Mouse (Mus musculus): ENCODE measurements at regions not wholly inside any gene's neighbourhood (a gene's known extent, or its start where the extent isn't known, plus 50 kb on each side); places are given as distances from the start of the nearest gene placed in this dataset.

GRCm38 (mm10) chr14:72371702-72372277 lies 119.8 kb downstream of the Gm9195 start:
- 13% methylated on average over 10 of the region's 10 CpGs for WGBS
- no peaks in the 10 kb centered on the region for H3K9me3 ChIP-seq
- H3K4me3 ChIP-seq: no peak overlapping the region
- H3K4me2 ChIP-seq: no peak overlapping the region
- no peaks in the 10 kb centered on the region; the same call in 1 of the 2 replicates for H3K4me1 ChIP-seq (replicated peaks)
- no peak overlapping the region for H3K9ac ChIP-seq
- H3K27ac ChIP-seq (replicated peaks): no peak overlapping the region
- H3K27me3 ChIP-seq: no peaks in the 10 kb centered on the region
- H3K36me3 ChIP-seq: no peaks in the 10 kb centered on the region
- peak; percentile 26; the same call in 1 of the 2 replicates for ATAC-seq (ENCODE audit: low read depth)

DNA sequence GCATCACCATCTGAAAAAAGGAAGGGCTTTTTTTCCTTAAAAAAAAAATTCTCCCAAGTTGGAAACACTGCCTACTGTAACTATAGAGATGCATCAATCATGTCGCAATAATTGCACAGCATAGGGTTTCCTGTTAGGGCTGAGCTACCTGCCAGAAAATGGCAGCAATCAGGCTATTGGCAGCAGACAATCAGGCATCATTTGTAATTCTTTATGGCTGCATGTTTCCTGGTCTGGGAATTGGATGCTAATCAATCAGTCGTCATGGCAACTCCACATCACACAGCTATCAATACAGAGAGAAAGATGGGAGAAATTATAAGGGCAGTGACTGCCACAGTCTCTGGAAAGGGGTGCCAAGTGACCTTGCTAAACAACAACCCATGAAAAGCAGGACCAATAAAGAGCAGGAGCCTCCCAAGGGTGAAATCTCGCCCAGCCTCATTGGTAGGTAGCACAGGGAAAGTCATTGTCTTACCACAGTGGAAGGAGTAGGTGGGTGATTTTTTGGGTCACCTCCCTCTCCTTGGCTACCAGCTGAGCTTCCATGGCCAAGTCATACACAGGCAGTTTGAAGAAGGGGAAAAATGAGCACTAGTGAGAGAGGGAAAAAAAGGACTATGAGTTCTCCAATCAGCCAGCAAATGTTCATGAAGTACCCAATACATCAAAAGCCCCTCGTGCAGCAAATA lies 130.7 kb downstream of the Gm9195 start:
- H3K4me2 ChIP-seq: no peak overlapping the region
- H3K27ac ChIP-seq (replicated peaks): no peak overlapping the region
- no peaks in the 10 kb centered on the region for H3K36me3 ChIP-seq
- H3K9ac ChIP-seq: no peak overlapping the region
- H3K9me3 ChIP-seq: no peaks in the 10 kb centered on the region
- no peaks in the 10 kb centered on the region for H3K27me3 ChIP-seq
- 0 out of 2 replicates have a peak, but pooled peaks have one; percentile 23 for ATAC-seq (ENCODE audit: low read depth)
- WGBS: 68% methylated on average over 4 of the region's 4 CpGs
- peaks cover 13% of the 10 kb centered on the region for H3K4me1 ChIP-seq (replicated peaks)
- H3K4me3 ChIP-seq: no peak overlapping the region

DNA sequence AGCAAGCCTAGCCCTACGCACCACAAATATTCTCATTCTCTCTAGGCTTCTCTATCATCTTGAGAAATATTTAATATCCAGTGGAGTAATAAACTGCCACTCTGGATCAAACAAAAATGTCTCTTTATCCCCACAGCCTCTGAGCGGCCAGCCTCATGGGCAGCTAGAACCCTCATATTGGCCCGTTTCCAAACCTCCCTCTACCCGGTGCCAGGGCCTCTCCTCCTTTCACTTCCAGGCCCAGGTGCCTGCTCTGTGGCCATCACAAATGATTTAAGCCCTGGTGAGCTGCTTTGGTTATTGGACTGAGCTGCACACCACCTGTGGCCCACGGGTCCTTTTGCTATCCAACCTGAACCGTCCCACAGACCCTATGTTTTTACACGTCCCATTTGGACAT lies 131.5 kb downstream of the Gm9195 start:
- ATAC-seq (ENCODE audit: low read depth): no peak
- H3K4me3 ChIP-seq: no peak overlapping the region

GRCm38 (mm10) chr14:72357915-72358314 lies 133.7 kb downstream of the Gm9195 start:
- H3K27ac ChIP-seq (replicated peaks): no peak overlapping the region
- H3K4me3 ChIP-seq: no peak overlapping the region
- no peaks in the 10 kb centered on the region for H3K27me3 ChIP-seq
- no peak overlapping the region for H3K9ac ChIP-seq
- no peaks in the 10 kb centered on the region for H3K36me3 ChIP-seq
- no peak for ATAC-seq (ENCODE audit: low read depth)
- no peaks in the 10 kb centered on the region for H3K9me3 ChIP-seq
- 83% methylated on average over 3 of the region's 3 CpGs for WGBS
- H3K4me1 ChIP-seq (replicated peaks): peaks cover 13% of the 10 kb centered on the region
- no peak overlapping the region for H3K4me2 ChIP-seq

More for the DNA sequence above, 131.5 kb downstream of the Gm9195 start:
- WGBS: 81% methylated on average over 7 of the region's 7 CpGs
- Histone ChIP-seq H3K27ac (replicated peaks) (no peak overlapping the region), H3K9ac (no peak overlapping the region), H3K4me2 (no peak overlapping the region), H3K9me3 (no peaks in the 10 kb centered on the region), H3K27me3 (no peaks in the 10 kb centered on the region), H3K4me1 (replicated peaks) (peaks cover 13% of the 10 kb centered on the region), H3K36me3 (no peaks in the 10 kb centered on the region)

DNA sequence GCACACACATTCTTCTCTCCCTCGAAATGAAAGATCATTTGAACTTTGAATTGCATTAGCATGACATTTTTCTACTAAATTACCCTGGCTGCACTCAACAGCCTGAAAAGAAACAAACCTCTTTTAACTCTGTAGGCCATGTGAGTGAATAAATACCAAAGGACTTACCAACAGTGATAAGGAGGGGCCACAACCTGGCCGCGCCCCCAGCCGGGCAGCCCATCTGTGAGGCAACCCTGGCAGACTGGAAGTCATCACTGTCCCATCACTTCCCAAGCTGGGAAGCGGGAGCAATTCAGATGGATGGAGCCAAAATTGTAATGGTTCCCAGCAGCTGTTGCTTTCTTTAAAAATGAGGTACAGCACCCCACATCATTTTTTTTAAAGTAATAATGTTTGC lies 149.5 kb downstream of the Gm9195 start:
- Histone ChIP-seq H3K4me3 (no peak overlapping the region), H3K4me2 (no peak overlapping the region), H3K27me3 (no peaks in the 10 kb centered on the region), H3K9ac (no peak overlapping the region), H3K4me1 (replicated peaks) (peaks cover 8% of the 10 kb centered on the region; the same call in 1 of the 2 replicates), H3K36me3 (no peaks in the 10 kb centered on the region), H3K9me3 (no peaks in the 10 kb centered on the region), H3K27ac (replicated peaks) (no peak overlapping the region)
- ATAC-seq (ENCODE audit: low read depth): no peak
- 58% methylated on average over 5 of the region's 5 CpGs for WGBS

- H3K36me3 ChIP-seq: no peaks in the 10 kb centered on the region
- no peaks in the 10 kb centered on the region for H3K27me3 ChIP-seq
- no peak overlapping the region for H3K27ac ChIP-seq (replicated peaks)
- no peaks in the 10 kb centered on the region for H3K9me3 ChIP-seq
- 71% methylated on average over 14 of the region's 14 CpGs for WGBS
- H3K4me3 ChIP-seq: no peak overlapping the region
- no peak overlapping the region for H3K4me2 ChIP-seq
- no peak for ATAC-seq (ENCODE audit: low read depth)
- no peak overlapping the region for H3K9ac ChIP-seq
- peaks cover 8% of the 10 kb centered on the region; the same call in 1 of the 2 replicates for H3K4me1 ChIP-seq (replicated peaks)
Observed at GRCm38 (mm10) chr14:72341590-72342154, 150.0 kb downstream of the Gm9195 start.

GRCm38 (mm10) chr14:72338046-72338445 lies 153.6 kb downstream of the Gm9195 start:
- H3K36me3 ChIP-seq: no peaks in the 10 kb centered on the region
- peaks cover 8% of the 10 kb centered on the region; the same call in 1 of the 2 replicates for H3K4me1 ChIP-seq (replicated peaks)
- no peaks in the 10 kb centered on the region for H3K9me3 ChIP-seq
- H3K27me3 ChIP-seq: no peaks in the 10 kb centered on the region
- no peak overlapping the region for H3K27ac ChIP-seq (replicated peaks)
- no peak overlapping the region for H3K4me3 ChIP-seq
- ATAC-seq (ENCODE audit: low read depth): no peak
- WGBS: 84% methylated on average over 1 of the region's 1 CpGs
- no peak overlapping the region for H3K4me2 ChIP-seq
- H3K9ac ChIP-seq: no peak overlapping the region

GRCm38 (mm10) chr14:72303856-72304255 lies 187.8 kb downstream of the Gm9195 start:
- Histone ChIP-seq H3K27me3 (no peaks in the 10 kb centered on the region), H3K4me2 (no peak overlapping the region), H3K4me1 (replicated peaks) (no peaks in the 10 kb centered on the region), H3K9ac (no peak overlapping the region), H3K4me3 (no peak overlapping the region), H3K27ac (replicated peaks) (no peak overlapping the region), H3K36me3 (no peaks in the 10 kb centered on the region), H3K9me3 (no peaks in the 10 kb centered on the region)
- no peak for ATAC-seq (ENCODE audit: low read depth)

DNA sequence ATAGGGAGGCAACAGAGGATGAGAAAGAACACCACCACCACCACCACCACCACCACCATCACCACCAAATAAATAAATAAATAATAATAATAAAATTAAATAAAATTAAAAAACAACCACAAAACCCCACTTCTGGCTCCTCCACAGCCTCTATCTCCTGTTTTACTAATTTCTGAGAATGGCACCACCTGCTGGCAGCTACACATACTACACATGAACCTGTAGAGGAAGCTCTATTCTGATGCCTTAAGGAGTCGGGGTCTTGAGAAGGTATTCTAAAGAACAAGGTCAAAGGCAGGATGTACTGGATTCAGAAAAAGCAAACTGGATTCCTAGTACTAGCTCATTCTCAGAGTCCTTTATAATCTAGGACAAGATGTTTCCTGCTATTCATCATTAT lies 191.6 kb downstream of the Gm9195 start:
- no peaks in the 10 kb centered on the region for H3K9me3 ChIP-seq
- WGBS: 77% methylated on average over 1 of the region's 1 CpGs
- no peak overlapping the region for H3K9ac ChIP-seq
- ATAC-seq (ENCODE audit: low read depth): no peak
- H3K4me3 ChIP-seq: no peak overlapping the region
- no peak overlapping the region for H3K4me2 ChIP-seq
- no peak overlapping the region for H3K27ac ChIP-seq (replicated peaks)
- no peaks in the 10 kb centered on the region for H3K36me3 ChIP-seq
- no peaks in the 10 kb centered on the region for H3K27me3 ChIP-seq
- peaks cover 11% of the 10 kb centered on the region for H3K4me1 ChIP-seq (replicated peaks)

GRCm38 (mm10) chr14:72294631-72295030 lies 197.0 kb downstream of the Gm9195 start:
- no peaks in the 10 kb centered on the region for H3K36me3 ChIP-seq
- H3K27me3 ChIP-seq: no peaks in the 10 kb centered on the region
- peak overlapping the region; percentile 33 for H3K4me2 ChIP-seq
- H3K4me3 ChIP-seq: no peak overlapping the region
- no peak overlapping the region for H3K9ac ChIP-seq
- H3K4me1 ChIP-seq (replicated peaks): peaks cover 19% of the 10 kb centered on the region
- WGBS: 29% methylated on average over 6 of the region's 6 CpGs
- no peak for ATAC-seq (ENCODE audit: low read depth)
- H3K27ac ChIP-seq (replicated peaks): no peak overlapping the region
- no peaks in the 10 kb centered on the region for H3K9me3 ChIP-seq

- Histone ChIP-seq H3K9me3 (no peaks in the 10 kb centered on the region), H3K4me2 (no peak overlapping the region), H3K36me3 (no peaks in the 10 kb centered on the region), H3K27ac (replicated peaks) (no peak overlapping the region), H3K27me3 (no peaks in the 10 kb centered on the region), H3K4me3 (no peak overlapping the region), H3K9ac (no peak overlapping the region), H3K4me1 (replicated peaks) (peaks cover 19% of the 10 kb centered on the region)
- 0 out of 2 replicates have a peak, but pooled peaks have one; percentile 40 for ATAC-seq (ENCODE audit: low read depth)
- WGBS: 65% methylated on average over 9 of the region's 9 CpGs
Observed at GRCm38 (mm10) chr14:72293677-72294387, 197.8 kb downstream of the Gm9195 start.

DNA sequence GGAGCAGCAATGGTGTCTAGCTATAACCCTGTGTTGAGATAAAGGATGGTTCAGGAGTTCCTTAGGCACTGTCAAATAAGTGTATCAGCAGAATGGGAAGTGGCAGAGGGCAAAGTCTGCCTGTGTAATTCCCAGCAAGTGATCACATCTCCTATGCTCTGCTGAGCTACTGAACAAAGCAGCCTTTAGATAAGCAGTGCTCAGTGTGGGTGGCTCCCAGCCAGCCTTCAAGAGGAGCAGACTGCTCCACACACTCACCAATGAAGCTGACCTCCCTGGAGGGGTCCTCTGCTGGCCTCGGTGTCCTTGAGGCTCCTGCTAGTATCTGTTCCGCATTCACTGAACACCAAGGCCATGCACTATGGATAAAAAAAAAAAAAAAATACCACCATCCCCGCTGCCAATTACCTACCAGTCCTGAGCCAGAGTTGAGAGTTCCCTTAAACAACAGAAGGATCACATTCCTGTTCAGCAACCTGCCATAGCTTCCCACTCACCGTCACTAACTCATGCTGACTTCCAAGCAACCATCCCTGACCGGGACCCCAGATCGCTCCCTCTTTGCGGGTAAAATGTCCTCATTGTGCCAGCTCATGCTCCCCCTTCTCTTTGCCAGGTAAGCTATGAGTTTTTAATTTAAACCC lies 198.9 kb downstream of the Gm9195 start:
- no peak overlapping the region for H3K4me3 ChIP-seq
- no peaks in the 10 kb centered on the region for H3K36me3 ChIP-seq
- H3K9me3 ChIP-seq: no peaks in the 10 kb centered on the region
- no peak overlapping the region for H3K9ac ChIP-seq
- no peak for ATAC-seq (ENCODE audit: low read depth)
- WGBS: 85% methylated on average over 7 of the region's 7 CpGs
- H3K4me2 ChIP-seq: no peak overlapping the region
- no peak overlapping the region for H3K27ac ChIP-seq (replicated peaks)
- H3K4me1 ChIP-seq (replicated peaks): peaks cover 19% of the 10 kb centered on the region
- no peaks in the 10 kb centered on the region for H3K27me3 ChIP-seq

All from neural tube, embryonic 13.5 days (tissue).